Comparison of ENCODE assay signal across 16 mouse cellular contexts in the genomic region with DNA sequence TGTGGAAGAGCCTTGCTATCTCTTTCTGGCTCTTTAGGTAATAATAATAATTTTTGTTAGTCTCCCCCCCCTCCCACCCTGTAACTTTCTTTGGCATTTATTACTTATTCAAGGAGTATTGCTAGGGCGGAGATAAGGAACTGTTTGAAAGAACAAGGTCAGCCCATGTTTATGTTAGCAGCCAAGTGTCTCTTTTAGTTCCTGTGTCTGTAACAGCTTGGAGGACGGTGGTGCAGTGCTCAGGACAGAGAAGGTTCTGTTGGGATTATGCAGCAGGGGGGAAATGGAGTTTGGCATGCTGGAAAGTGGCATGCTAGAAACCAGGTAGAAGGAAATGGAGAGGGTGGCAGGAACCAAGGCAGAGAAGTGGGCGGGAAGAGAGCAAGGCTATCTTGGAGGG.
"Had no signal": no experiment of that assay in that cellular context is flagged by ENCODE, and none has a peak within 500 bp of the region (broad histone marks: within the 10 kb centered on the region; RNA-seq: fewer than 3 reads in every experiment).

No protein-coding gene starts in this region.

- H3K27me3 ChIP-seq: liver, embryonic 13.5 days; liver, embryonic 15.5 days; megakaryocyte, embryonic 14.5 days; stomach, embryonic 15.5 days had no signal

- H3K4me3 ChIP-seq: liver, embryonic 13.5 days; liver, embryonic 15.5 days; megakaryocyte, embryonic 14.5 days; stomach, embryonic 15.5 days had no signal

- H3K9ac ChIP-seq: liver, embryonic 13.5 days; liver, embryonic 15.5 days; liver, postnatal 0 days; stomach, embryonic 15.5 days had no signal

- H3K27ac ChIP-seq: liver, embryonic 13.5 days; liver, embryonic 15.5 days; macrophage; stomach, embryonic 15.5 days; stomach, postnatal 0 days had no signal

- ATAC-seq: liver, postnatal 0 days; midbrain, embryonic 16.5 days had no signal

- H3K9me3 ChIP-seq: liver, embryonic 13.5 days; liver, embryonic 15.5 days; stomach, embryonic 15.5 days had no signal

- H3K4me2 ChIP-seq: liver, embryonic 11.5 days; liver, embryonic 13.5 days; liver, embryonic 15.5 days; midbrain, embryonic 11.5 days had no signal

- DNase-seq: liver; liver, embryonic 13.5 days; liver, postnatal 0 days; lung, postnatal 14 days; right cerebral cortex, postnatal 14 days; thymus, adult 2 months; thymus, postnatal 25 days; thymus, postnatal 4 days had no signal

- H3K4me1 ChIP-seq: liver, embryonic 13.5 days; liver, embryonic 15.5 days; megakaryocyte, embryonic 14.5 days had no signal

- H3K36me3 ChIP-seq: liver, embryonic 13.5 days; liver, embryonic 15.5 days; stomach, embryonic 15.5 days had no signal
